Mouse (Mus musculus): Measurements from ENCODE around the gene Mical3. TPM values are rescaled to one million over a fixed set of nuclear protein-coding genes. Genes with fewer than 3 reads are reported as not detected.

Gene Mical3
- polyA plus RNA-seq, 1 experiment from 2014 or later = 11.5 TPM

DNA sequence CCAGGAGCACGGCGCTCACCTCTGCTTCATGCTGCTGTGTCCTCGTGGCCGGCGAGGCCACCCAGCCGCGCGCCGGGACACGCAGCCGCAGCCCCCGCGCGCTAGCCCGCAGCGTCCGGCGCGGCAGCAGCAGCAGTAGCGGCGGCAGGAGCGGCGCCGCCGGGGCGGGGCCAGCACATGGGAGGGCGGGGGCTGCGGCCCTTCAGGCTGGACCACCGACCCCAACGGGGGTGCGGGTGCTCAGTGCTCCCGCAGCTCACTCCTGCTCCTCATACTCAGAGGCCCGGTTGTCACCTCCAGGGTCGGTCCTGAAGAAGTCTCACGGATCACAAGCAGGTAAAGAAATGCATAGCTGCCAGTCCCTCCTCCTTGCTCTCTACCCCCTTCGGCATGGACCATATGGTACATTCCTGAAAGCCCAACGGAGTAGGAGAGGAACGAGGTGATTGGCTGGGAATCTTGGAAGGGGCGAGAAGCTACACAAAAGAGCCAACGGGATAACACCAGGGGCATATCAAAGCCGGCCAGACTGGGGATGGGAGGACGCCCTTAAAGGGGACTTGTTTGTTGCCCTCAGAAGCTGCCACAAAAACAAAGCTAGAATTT lies 20.7 kb downstream of the Mical3 start:
- peak; percentile 98 for ATAC-seq (ENCODE audit: insufficient read depth, low FRiP score)
- 0 out of 2 replicates have a peak, but pooled peaks cover 3% of the 10 kb centered on the region for H3K36me3 ChIP-seq (ENCODE audit: control insufficient read depth, insufficient read depth, low read length)
- H3K27me3 ChIP-seq (ENCODE audit: control insufficient read depth, insufficient read depth, low read length) = no peaks in the 10 kb centered on the region
- WGBS = under 1% methylated on average over 42 of the region's 42 CpGs
- peak overlapping the region; percentile 95 for H3K4me2 ChIP-seq (ENCODE audit: low read depth, low read length)
- peaks cover 17% of the 10 kb centered on the region for H3K4me1 ChIP-seq (ENCODE audit: control insufficient read depth, insufficient read depth, low read length)
- H3K27ac ChIP-seq (ENCODE audit: low read length) = peak overlapping the region; percentile 87
- H3K4me3 ChIP-seq (replicated peaks; ENCODE audit: low read length) = peak overlapping the region; percentile 94
- H3K9ac ChIP-seq (ENCODE audit: low read length) = peak overlapping the region; percentile 94
- H3K9me3 ChIP-seq (replicated peaks; ENCODE audit: control insufficient read depth, low read length) = no peaks in the 10 kb centered on the region

DNA sequence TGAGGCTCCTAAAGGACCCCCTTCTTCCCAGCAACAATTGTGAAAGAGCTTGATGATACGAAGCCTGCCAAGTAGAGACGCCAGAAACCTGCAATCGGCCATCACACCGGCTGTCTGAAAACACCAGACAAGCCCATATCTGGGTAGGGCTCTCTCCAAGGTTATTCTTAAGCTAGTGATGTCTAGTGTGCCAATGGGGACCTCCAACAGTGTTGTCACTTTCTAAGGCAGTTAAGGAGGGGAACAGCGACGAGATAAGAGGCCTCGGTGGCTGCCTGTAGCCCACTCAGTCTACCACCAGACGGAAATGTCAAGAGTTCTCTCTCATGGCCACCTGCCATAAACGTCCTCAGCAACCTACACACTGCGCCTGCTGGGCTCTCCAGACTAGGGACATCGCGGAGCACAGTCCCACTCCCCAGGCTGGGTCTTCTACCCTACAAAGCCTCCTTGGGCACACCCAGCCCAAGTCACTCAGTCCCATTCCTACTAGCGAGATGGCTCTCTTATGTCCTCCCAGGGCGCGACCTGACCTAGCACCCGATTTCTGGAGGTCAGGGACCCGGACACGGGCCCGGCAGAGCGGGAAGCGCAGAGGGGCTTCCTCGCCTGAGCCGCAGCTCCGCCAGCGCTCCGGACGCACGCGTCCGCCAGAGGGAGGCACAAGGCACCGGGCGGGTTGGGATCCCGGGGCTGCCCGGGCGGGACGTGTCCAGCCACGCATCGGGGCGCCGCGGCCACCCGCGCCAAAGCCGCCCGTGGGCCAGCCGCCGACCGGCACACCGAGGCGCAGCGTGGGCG lies 21.4 kb downstream of the Mical3 start:
- Histone ChIP-seq H3K36me3 (ENCODE audit: control insufficient read depth, insufficient read depth, low read length) (no peaks in the 10 kb centered on the region), H3K9me3 (replicated peaks; ENCODE audit: control insufficient read depth, low read length) (no peaks in the 10 kb centered on the region), H3K27me3 (ENCODE audit: control insufficient read depth, insufficient read depth, low read length) (no peaks in the 10 kb centered on the region), H3K27ac (ENCODE audit: low read length) (peak overlapping the region; percentile 87), H3K4me2 (ENCODE audit: low read depth, low read length) (peak overlapping the region; percentile 95), H3K4me3 (replicated peaks; ENCODE audit: low read length) (peak overlapping the region; percentile 94), H3K4me1 (ENCODE audit: control insufficient read depth, insufficient read depth, low read length) (peaks cover 17% of the 10 kb centered on the region), H3K9ac (ENCODE audit: low read length) (peak overlapping the region; percentile 94)
- ATAC-seq (ENCODE audit: insufficient read depth, low FRiP score) = 0 out of 2 replicates have a peak, but pooled peaks have one; percentile 9
- under 1% methylated on average over 52 of the region's 52 CpGs for WGBS

DNA sequence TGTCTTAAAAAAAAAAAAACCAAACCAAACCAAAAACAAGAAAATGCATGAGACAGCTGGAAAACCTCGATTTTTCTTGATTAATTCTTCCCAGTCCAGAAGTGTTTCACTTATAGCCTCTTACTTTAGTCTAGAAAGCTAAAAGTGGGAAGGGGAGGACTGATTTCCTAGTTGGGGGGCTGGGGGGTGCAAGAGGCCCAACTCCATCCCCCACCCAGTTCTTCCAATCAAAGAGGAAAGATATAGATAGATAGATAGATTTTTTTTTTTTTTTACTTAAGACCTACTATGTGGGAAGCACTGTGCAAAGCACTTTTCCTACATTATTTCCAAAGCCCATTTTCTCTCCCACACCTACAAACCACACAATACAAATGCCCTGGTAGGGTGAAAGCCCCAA lies 22.7 kb downstream of the Mical3 start:
- no peak overlapping the region for H3K9ac ChIP-seq (ENCODE audit: low read length)
- peaks cover 21% of the 10 kb centered on the region for H3K4me1 ChIP-seq (ENCODE audit: control insufficient read depth, insufficient read depth, low read length)
- peak overlapping the region; percentile 95; the same call in 1 of the 2 replicates for H3K4me2 ChIP-seq (ENCODE audit: low read depth, low read length)
- H3K4me3 ChIP-seq (replicated peaks; ENCODE audit: low read length) = no peak overlapping the region
- H3K9me3 ChIP-seq (replicated peaks; ENCODE audit: control insufficient read depth, low read length) = no peaks in the 10 kb centered on the region
- no peaks in the 10 kb centered on the region for H3K27me3 ChIP-seq (ENCODE audit: control insufficient read depth, insufficient read depth, low read length)
- no peak for ATAC-seq (ENCODE audit: insufficient read depth, low FRiP score)
- no peaks in the 10 kb centered on the region for H3K36me3 ChIP-seq (ENCODE audit: control insufficient read depth, insufficient read depth, low read length)
- WGBS = 68% methylated on average over 1 of the region's 1 CpGs
- no peak overlapping the region for H3K27ac ChIP-seq (ENCODE audit: low read length)

DNA sequence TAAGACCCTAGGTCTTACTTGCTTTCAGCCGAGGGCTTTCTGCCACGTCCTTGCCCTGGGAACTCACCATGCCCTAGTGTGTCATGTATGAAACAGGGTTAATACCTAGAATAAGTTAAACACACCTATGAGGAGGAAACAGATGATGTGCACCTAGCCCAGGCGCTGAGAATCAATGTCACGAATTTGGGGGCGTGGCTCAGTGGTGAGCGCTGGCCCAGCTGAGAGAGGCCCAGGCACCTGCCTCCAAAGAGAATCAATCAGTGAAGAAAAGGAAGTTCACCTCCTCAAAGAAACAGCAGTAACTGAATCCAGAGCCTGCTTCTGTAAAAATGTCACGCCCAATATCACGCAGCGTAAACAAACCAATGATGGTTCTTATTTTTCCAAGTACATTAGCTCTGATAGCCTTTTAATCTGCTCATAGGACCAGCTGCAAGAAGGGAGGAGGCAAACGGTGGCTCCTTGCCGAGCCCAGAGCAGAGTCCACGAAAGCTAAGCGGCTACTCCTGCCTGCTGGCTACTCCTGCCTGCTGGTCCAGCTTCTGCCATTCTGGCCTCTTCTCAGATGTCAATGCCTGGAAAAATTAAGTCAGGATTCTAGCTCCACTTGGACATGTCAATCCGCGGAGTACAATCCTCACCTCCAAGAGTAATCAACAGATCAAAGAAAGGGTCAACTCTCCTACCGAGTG lies 23.9 kb downstream of the Mical3 start:
- H3K4me2 ChIP-seq (ENCODE audit: low read depth, low read length) = no peak overlapping the region
- H3K4me3 ChIP-seq (replicated peaks; ENCODE audit: low read length) = no peak overlapping the region
- H3K9me3 ChIP-seq (replicated peaks; ENCODE audit: control insufficient read depth, low read length) = no peaks in the 10 kb centered on the region
- H3K27me3 ChIP-seq (ENCODE audit: control insufficient read depth, insufficient read depth, low read length) = no peaks in the 10 kb centered on the region
- no peak overlapping the region for H3K27ac ChIP-seq (ENCODE audit: low read length)
- no peak for ATAC-seq (ENCODE audit: insufficient read depth, low FRiP score)
- WGBS = 81% methylated on average over 16 of the region's 16 CpGs
- H3K4me1 ChIP-seq (ENCODE audit: control insufficient read depth, insufficient read depth, low read length) = peaks cover 23% of the 10 kb centered on the region
- no peaks in the 10 kb centered on the region for H3K36me3 ChIP-seq (ENCODE audit: control insufficient read depth, insufficient read depth, low read length)
- no peak overlapping the region for H3K9ac ChIP-seq (ENCODE audit: low read length)

DNA sequence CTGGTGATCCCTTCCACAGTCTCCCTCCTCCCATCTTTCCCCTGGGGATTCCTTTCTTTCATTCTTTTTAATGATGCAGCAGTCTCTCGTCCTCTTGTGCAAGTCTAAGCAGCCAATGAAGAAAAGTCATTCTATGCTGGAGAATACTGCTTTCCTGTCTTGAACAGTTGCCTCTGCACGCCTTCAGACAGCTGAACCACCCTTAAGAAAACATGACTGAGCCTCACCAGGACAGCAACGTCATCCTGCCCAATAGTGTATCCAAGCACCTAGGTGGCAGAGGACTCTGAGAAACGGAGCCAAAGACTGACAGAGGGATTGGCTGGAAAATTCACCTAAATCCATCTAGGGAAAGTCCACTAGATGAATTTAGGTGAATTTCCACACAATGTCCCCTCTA lies 25.1 kb downstream of the Mical3 start:
- peaks cover 19% of the 10 kb centered on the region for H3K4me1 ChIP-seq (ENCODE audit: control insufficient read depth, insufficient read depth, low read length)
- H3K4me3 ChIP-seq (replicated peaks; ENCODE audit: low read length) = no peak overlapping the region
- ATAC-seq (ENCODE audit: insufficient read depth, low FRiP score) = no peak
- 67% methylated on average over 4 of the region's 4 CpGs for WGBS
- no peaks in the 10 kb centered on the region for H3K9me3 ChIP-seq (replicated peaks; ENCODE audit: control insufficient read depth, low read length)
- no peak overlapping the region for H3K27ac ChIP-seq (ENCODE audit: low read length)
- H3K9ac ChIP-seq (ENCODE audit: low read length) = no peak overlapping the region
- H3K27me3 ChIP-seq (ENCODE audit: control insufficient read depth, insufficient read depth, low read length) = no peaks in the 10 kb centered on the region
- H3K36me3 ChIP-seq (ENCODE audit: control insufficient read depth, insufficient read depth, low read length) = no peaks in the 10 kb centered on the region
- H3K4me2 ChIP-seq (ENCODE audit: low read depth, low read length) = no peak overlapping the region

DNA sequence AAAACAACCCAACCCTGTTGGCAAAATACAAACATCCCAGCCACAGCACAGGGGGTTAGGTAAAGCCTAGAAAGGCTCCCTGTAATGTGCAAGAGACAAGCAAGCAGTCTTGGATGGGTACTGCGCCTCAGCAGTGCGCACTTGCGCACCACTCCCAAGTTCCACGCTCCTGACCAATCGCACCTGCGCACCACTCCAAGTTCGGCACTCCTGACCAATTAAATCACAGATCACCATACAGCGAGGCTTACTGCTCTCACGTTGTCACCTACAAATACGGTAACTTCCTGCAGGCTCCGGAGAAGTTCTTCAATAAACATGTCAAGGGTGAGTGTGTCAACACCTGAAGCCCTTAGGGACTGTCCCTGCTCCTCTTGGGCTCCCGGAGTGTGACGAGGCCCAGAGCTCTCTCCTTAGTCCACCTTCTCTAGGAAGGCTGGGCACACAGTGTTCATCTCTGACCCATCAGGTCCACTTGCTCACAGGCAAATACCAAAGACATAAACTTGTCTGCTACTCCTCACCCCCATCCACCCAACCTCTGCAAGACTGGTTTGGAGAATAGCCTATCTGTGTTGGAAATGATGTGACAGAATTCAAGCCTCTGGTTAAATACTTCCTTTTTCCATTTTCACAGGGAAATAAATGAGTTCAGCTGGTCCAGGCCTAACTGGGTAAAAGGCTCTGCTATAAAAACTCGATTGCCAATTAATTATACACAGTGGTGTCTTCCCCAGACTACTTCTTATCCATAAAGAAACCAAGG lies 27.2 kb downstream of the Mical3 start:
- WGBS = 86% methylated on average over 14 of the region's 14 CpGs
- no peak overlapping the region for H3K27ac ChIP-seq (ENCODE audit: low read length)

DNA sequence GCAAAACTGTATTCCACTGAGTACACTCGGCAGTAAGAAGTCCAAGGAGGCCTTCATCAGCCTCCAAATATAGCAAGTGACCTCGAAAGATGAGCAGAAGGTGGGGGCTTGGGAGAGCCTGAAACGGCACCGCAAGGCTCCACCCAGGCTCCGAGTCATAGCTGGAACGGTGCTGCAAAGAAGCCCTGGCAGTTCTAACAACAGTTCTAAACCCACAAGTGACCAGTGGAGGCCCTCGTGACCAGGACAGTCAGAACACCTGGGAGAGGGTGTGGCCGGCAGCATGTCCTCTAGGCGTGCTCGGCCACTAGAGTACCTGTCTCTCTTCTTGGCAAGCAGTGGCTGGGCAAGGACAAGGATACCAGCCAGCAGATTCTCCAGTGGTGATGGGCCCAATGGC lies 27.9 kb downstream of the Mical3 start:
- H3K9me3 ChIP-seq (replicated peaks; ENCODE audit: control insufficient read depth, low read length) = no peaks in the 10 kb centered on the region
- H3K36me3 ChIP-seq (ENCODE audit: control insufficient read depth, insufficient read depth, low read length) = no peaks in the 10 kb centered on the region
- no peak for ATAC-seq (ENCODE audit: insufficient read depth, low FRiP score)
- WGBS = 69% methylated on average over 10 of the region's 10 CpGs
- H3K27ac ChIP-seq (ENCODE audit: low read length) = no peak overlapping the region
- no peak overlapping the region for H3K4me3 ChIP-seq (replicated peaks; ENCODE audit: low read length)
- H3K4me1 ChIP-seq (ENCODE audit: control insufficient read depth, insufficient read depth, low read length) = peaks cover 11% of the 10 kb centered on the region
- no peaks in the 10 kb centered on the region for H3K27me3 ChIP-seq (ENCODE audit: control insufficient read depth, insufficient read depth, low read length)
- no peak overlapping the region for H3K4me2 ChIP-seq (ENCODE audit: low read depth, low read length)
- no peak overlapping the region for H3K9ac ChIP-seq (ENCODE audit: low read length)

More for the DNA sequence above, 27.2 kb downstream of the Mical3 start:
- no peak overlapping the region for H3K4me3 ChIP-seq (replicated peaks; ENCODE audit: low read length)
- H3K4me1 ChIP-seq (ENCODE audit: control insufficient read depth, insufficient read depth, low read length) = peaks cover 13% of the 10 kb centered on the region
- H3K36me3 ChIP-seq (ENCODE audit: control insufficient read depth, insufficient read depth, low read length) = no peaks in the 10 kb centered on the region
- H3K9ac ChIP-seq (ENCODE audit: low read length) = no peak overlapping the region
- no peak for ATAC-seq (ENCODE audit: insufficient read depth, low FRiP score)
- H3K4me2 ChIP-seq (ENCODE audit: low read depth, low read length) = no peak overlapping the region
- no peaks in the 10 kb centered on the region for H3K9me3 ChIP-seq (replicated peaks; ENCODE audit: control insufficient read depth, low read length)
- H3K27me3 ChIP-seq (ENCODE audit: control insufficient read depth, insufficient read depth, low read length) = no peaks in the 10 kb centered on the region

DNA sequence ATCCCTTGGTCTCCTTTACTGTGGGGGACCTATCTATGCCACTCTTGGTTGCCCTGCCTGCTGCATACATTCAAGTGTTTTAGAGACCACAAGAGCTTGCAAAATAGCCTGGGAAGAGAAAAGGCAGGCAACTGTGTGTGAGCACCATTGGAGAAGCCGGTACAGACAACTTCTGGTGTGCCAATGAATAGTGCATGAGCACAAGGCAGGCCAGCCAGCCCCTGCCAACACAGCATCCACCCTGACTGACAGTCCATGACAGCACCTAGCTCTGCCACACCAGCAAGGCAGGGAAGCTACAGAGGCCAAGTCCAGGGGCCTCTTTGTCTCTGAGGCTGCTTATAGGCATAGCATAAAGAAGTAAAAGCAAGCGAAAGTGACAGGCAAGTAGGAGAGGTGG lies 28.7 kb downstream of the Mical3 start:
- Histone ChIP-seq H3K4me3 (replicated peaks; ENCODE audit: low read length) (no peak overlapping the region), H3K36me3 (ENCODE audit: control insufficient read depth, insufficient read depth, low read length) (no peaks in the 10 kb centered on the region), H3K4me2 (ENCODE audit: low read depth, low read length) (no peak overlapping the region), H3K27ac (ENCODE audit: low read length) (no peak overlapping the region), H3K9ac (ENCODE audit: low read length) (no peak overlapping the region), H3K4me1 (ENCODE audit: control insufficient read depth, insufficient read depth, low read length) (peaks cover 10% of the 10 kb centered on the region), H3K27me3 (ENCODE audit: control insufficient read depth, insufficient read depth, low read length) (no peaks in the 10 kb centered on the region), H3K9me3 (replicated peaks; ENCODE audit: control insufficient read depth, low read length) (no peaks in the 10 kb centered on the region)
- no peak for ATAC-seq (ENCODE audit: insufficient read depth, low FRiP score)
- 85% methylated on average over 2 of the region's 2 CpGs for WGBS
